Mouse (Mus musculus): ENCODE results near the gene Anp32b. TPM values are rescaled to one million over a fixed set of nuclear protein-coding genes. Genes with fewer than 3 reads are reported as not detected.

Anp32b gene
- total and polyA plus RNA-seq, 2 experiments from 2014 or later: 2.7 to 50.5 TPM

- H3K9ac ChIP-seq (replicated peaks; ENCODE audit: low read length, poor library complexity, severe bottlenecking): no peak overlapping the region
- TF ChIP-seq CTCF (IDR thresholded peaks at IDR 0.05): no peak
- no peak overlapping the region for H3K27ac ChIP-seq (ENCODE audit: low read depth, low read length)
- 74% methylated on average over 8 of the region's 8 CpGs for WGBS
- no peaks in the 10 kb centered on the region for H3K27me3 ChIP-seq (ENCODE audit: insufficient read depth, low read length)
- H3K4me1 ChIP-seq (ENCODE audit: insufficient read depth, low read length): no peaks in the 10 kb centered on the region
- H3K9me3 ChIP-seq (ENCODE audit: low read length): no peaks in the 10 kb centered on the region
- DNase-seq (ENCODE audit: low spot score): peak; percentile 35
- peaks cover 24% of the 10 kb centered on the region for H3K36me3 ChIP-seq (ENCODE audit: insufficient read depth, low read length)
- no peak overlapping the region for H3K4me3 ChIP-seq (ENCODE audit: low read depth, low read length)
- H3K4me2 ChIP-seq (ENCODE audit: low read depth, low read length, poor library complexity, severe bottlenecking): no peak overlapping the region
- ATAC-seq (ENCODE audit: low FRiP score): no peak
Measured at GRCm38 (mm10) chr4:46505361-46506057, 54.8 kb downstream of the Anp32b start.

- DNase-seq (ENCODE audit: low spot score): peak; percentile 96
- TF ChIP-seq CTCF (IDR thresholded peaks at IDR 0.05): no peak
- Histone ChIP-seq H3K9ac (replicated peaks; ENCODE audit: low read length, poor library complexity, severe bottlenecking) (peak overlapping the region; percentile 67), H3K36me3 (ENCODE audit: insufficient read depth, low read length) (peaks cover 13% of the 10 kb centered on the region), H3K27me3 (ENCODE audit: insufficient read depth, low read length) (no peaks in the 10 kb centered on the region), H3K4me2 (ENCODE audit: low read depth, low read length, poor library complexity, severe bottlenecking) (peak overlapping the region; percentile 76), H3K4me3 (ENCODE audit: low read depth, low read length) (peak overlapping the region; percentile 60), H3K9me3 (ENCODE audit: low read length) (no peaks in the 10 kb centered on the region), H3K27ac (ENCODE audit: low read depth, low read length) (peak overlapping the region; percentile 69), H3K4me1 (ENCODE audit: insufficient read depth, low read length) (no peaks in the 10 kb centered on the region)
- WGBS: under 1% methylated on average over 75 of the region's 94 CpGs
- ATAC-seq (ENCODE audit: low FRiP score): peak; percentile 92
Measured at GRCm38 (mm10) chr4:46506801-46507610, 56.3 kb downstream of the Anp32b start.

- H3K36me3 ChIP-seq (ENCODE audit: insufficient read depth, low read length): 0 out of 2 replicates have a peak, but pooled peaks cover 5% of the 10 kb centered on the region
- no peaks in the 10 kb centered on the region for H3K9me3 ChIP-seq (ENCODE audit: low read length)
- H3K27me3 ChIP-seq (ENCODE audit: insufficient read depth, low read length): no peaks in the 10 kb centered on the region
- ATAC-seq (ENCODE audit: low FRiP score): no peak
- TF ChIP-seq CTCF (IDR thresholded peaks at IDR 0.05): peak; percentile 80
- 11% methylated on average over 16 of the region's 16 CpGs for WGBS
- H3K4me3 ChIP-seq (ENCODE audit: low read depth, low read length): peak overlapping the region; percentile 60; the same call in 1 of the 2 replicates
- DNase-seq (ENCODE audit: low spot score): peak; percentile 70
- peak overlapping the region; percentile 76; the same call in 1 of the 2 replicates for H3K4me2 ChIP-seq (ENCODE audit: low read depth, low read length, poor library complexity, severe bottlenecking)
- H3K9ac ChIP-seq (replicated peaks; ENCODE audit: low read length, poor library complexity, severe bottlenecking): no peak overlapping the region
- H3K27ac ChIP-seq (ENCODE audit: low read depth, low read length): no peak overlapping the region
- H3K4me1 ChIP-seq (ENCODE audit: insufficient read depth, low read length): no peaks in the 10 kb centered on the region
Measured at GRCm38 (mm10) chr4:46507736-46508460, 57.2 kb downstream of the Anp32b start.

GRCm38 (mm10) chr4:46520491-46520890 is 69.8 kb downstream of the Anp32b start:
- no peaks in the 10 kb centered on the region for H3K27me3 ChIP-seq (ENCODE audit: insufficient read depth, low read length)
- ATAC-seq (ENCODE audit: low FRiP score): no peak
- TF ChIP-seq CTCF (IDR thresholded peaks at IDR 0.05): no peak
- 86% methylated on average over 2 of the region's 2 CpGs for WGBS
- no peak for DNase-seq (ENCODE audit: low spot score)
- no peak overlapping the region for H3K9ac ChIP-seq (replicated peaks; ENCODE audit: low read length, poor library complexity, severe bottlenecking)
- no peak overlapping the region for H3K4me2 ChIP-seq (ENCODE audit: low read depth, low read length, poor library complexity, severe bottlenecking)
- no peak overlapping the region for H3K27ac ChIP-seq (ENCODE audit: low read depth, low read length)
- H3K4me1 ChIP-seq (ENCODE audit: insufficient read depth, low read length): no peaks in the 10 kb centered on the region
- no peaks in the 10 kb centered on the region for H3K9me3 ChIP-seq (ENCODE audit: low read length)
- H3K36me3 ChIP-seq (ENCODE audit: insufficient read depth, low read length): no peaks in the 10 kb centered on the region
- H3K4me3 ChIP-seq (ENCODE audit: low read depth, low read length): no peak overlapping the region

GRCm38 (mm10) chr4:46521457-46521856 is 70.8 kb downstream of the Anp32b start:
- H3K36me3 ChIP-seq (ENCODE audit: insufficient read depth, low read length): no peaks in the 10 kb centered on the region
- TF ChIP-seq CTCF (IDR thresholded peaks at IDR 0.05): no peak
- H3K4me2 ChIP-seq (ENCODE audit: low read depth, low read length, poor library complexity, severe bottlenecking): no peak overlapping the region
- no peak overlapping the region for H3K4me3 ChIP-seq (ENCODE audit: low read depth, low read length)
- no peaks in the 10 kb centered on the region for H3K27me3 ChIP-seq (ENCODE audit: insufficient read depth, low read length)
- H3K27ac ChIP-seq (ENCODE audit: low read depth, low read length): no peak overlapping the region
- H3K4me1 ChIP-seq (ENCODE audit: insufficient read depth, low read length): no peaks in the 10 kb centered on the region
- WGBS: 89% methylated on average over 10 of the region's 10 CpGs
- DNase-seq (ENCODE audit: low spot score) (no peak), ATAC-seq (ENCODE audit: low FRiP score) (no peak)
- H3K9ac ChIP-seq (replicated peaks; ENCODE audit: low read length, poor library complexity, severe bottlenecking): no peak overlapping the region
- no peaks in the 10 kb centered on the region for H3K9me3 ChIP-seq (ENCODE audit: low read length)

Other genes starting within 250 kb of the Anp32b start
- not detected in 2 replicates for gene Foxe1, start 107.3 kb upstream of the Anp32b start, total RNA-seq (2014; rRNA removed)
- gene Foxe1, start 107.3 kb upstream of the Anp32b start, polyA plus RNA-seq (2015; fragmentation: Nextera tagmentation; extraction: Ambion mirVana): not detected in 2 replicates
- 7.8 and 8.8 TPM in 2 replicates for gene Trmo, start 61.5 kb upstream of the Anp32b start, total RNA-seq (2014; rRNA removed)
- 4.4 and 5.3 TPM in 2 replicates for gene Trmo, start 61.5 kb upstream of the Anp32b start, polyA plus RNA-seq (2015; fragmentation: Nextera tagmentation; extraction: Ambion mirVana)
- gene Hemgn, start 37.4 kb upstream of the Anp32b start, total RNA-seq (2014; rRNA removed): not detected in 2 replicates
- gene Hemgn, start 37.4 kb upstream of the Anp32b start, polyA plus RNA-seq (2015; fragmentation: Nextera tagmentation; extraction: Ambion mirVana): not detected in 2 replicates
- gene Nans, start 38.3 kb downstream of the Anp32b start, total RNA-seq (2014; rRNA removed): 92.0 and 94.5 TPM in 2 replicates
- gene Nans, start 38.3 kb downstream of the Anp32b start, polyA plus RNA-seq (2015; fragmentation: Nextera tagmentation; extraction: Ambion mirVana): 56.9 and 59.6 TPM in 2 replicates
- gene Trim14, start 85.2 kb downstream of the Anp32b start, total RNA-seq (2014; rRNA removed): 0.47 and 1.8 TPM in 2 replicates
- 0.75 and 1.4 TPM in 2 replicates for gene Trim14, start 85.2 kb downstream of the Anp32b start, polyA plus RNA-seq (2015; fragmentation: Nextera tagmentation; extraction: Ambion mirVana)
- gene Coro2a, start 151.3 kb downstream of the Anp32b start, total RNA-seq (2014; rRNA removed): 24.4 and 33.2 TPM in 2 replicates
- gene Coro2a, start 151.3 kb downstream of the Anp32b start, polyA plus RNA-seq (2015; fragmentation: Nextera tagmentation; extraction: Ambion mirVana): 7.0 and 7.8 TPM in 2 replicates
- gene Tbc1d2, start 199.3 kb downstream of the Anp32b start, total RNA-seq (2014; rRNA removed): 0.85 and 1.9 TPM in 2 replicates
- 0.52 and 0.55 TPM in 2 replicates for gene Tbc1d2, start 199.3 kb downstream of the Anp32b start, polyA plus RNA-seq (2015; fragmentation: Nextera tagmentation; extraction: Ambion mirVana)

Data from midbrain, postnatal 0 days (tissue).